Mouse (Mus musculus): Measurements from ENCODE around the gene Commd1. TPM values are rescaled to one million over a fixed set of nuclear protein-coding genes. Genes with fewer than 3 reads are reported as not detected.

Commd1 gene
- total RNA-seq (2021): 10 to 100 TPM; 40.3 to 47.2 TPM

GRCm38 (mm10) chr11:22981984-22982757 is at the start of gene Commd1, which contains the start of gene Gm28048:
TSS of gene Commd1 (minus strand) at chr11:22982382.
TSS of gene Gm28048 (minus strand) at chr11:22982090.
- intact Hi-C loops (cut with DNase I): no loop called here

GRCm38 (mm10) chr11:23029399-23029798 is 47.2 kb upstream of the Commd1 start:
- DNase-seq (ENCODE audit: low spot score in 2 of 2): no peak
- intact Hi-C loops (cut with DNase I): no loop called here

More at GRCm38 (mm10) chr11:22981984-22982757, at the start of gene Commd1, which contains the start of gene Gm28048:
- peak; percentile 95 to 96 for DNase-seq (ENCODE audit: low spot score in 2 of 2)

- intact Hi-C loops (cut with DNase I): no loop called here
- no peak for DNase-seq (ENCODE audit: low spot score in 2 of 2)
Observed at GRCm38 (mm10) chr11:23028957-23029356, 46.8 kb upstream of the Commd1 start.

GRCm38 (mm10) chr11:23024169-23024568 is 42.0 kb upstream of the Commd1 start:
- intact Hi-C loops (cut with DNase I): no loop called here
- DNase-seq (ENCODE audit: low spot score in 2 of 2): no peak

DNA sequence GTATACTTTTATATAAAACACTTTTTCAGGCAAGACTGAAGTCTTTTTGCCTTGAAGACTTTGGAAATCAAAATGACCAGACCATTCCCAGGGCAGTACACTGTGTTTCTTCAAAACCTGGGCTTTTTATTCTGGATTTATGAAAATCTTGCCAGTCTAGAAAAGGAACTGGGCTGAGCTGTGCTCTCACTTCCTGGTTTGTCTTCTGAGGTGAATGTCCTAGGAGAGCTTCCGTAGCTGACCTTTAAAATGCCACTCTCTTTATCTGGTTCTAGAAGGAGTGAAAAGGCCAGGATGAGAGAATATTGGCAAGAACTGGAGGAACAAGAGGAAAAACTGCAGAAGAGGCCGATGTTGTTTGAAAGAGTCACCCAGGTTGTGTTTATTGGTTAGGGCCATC is 41.0 kb upstream of the Commd1 start:
- intact Hi-C loops (cut with DNase I): no loop called here
- no peak for DNase-seq (ENCODE audit: low spot score in 2 of 2)

- no peak for DNase-seq (ENCODE audit: low spot score in 2 of 2)
- intact Hi-C loops (cut with DNase I): no loop called here
Observed at GRCm38 (mm10) chr11:23020841-23021240, 38.7 kb upstream of the Commd1 start.

GRCm38 (mm10) chr11:23020116-23020770 is 38.1 kb upstream of the Commd1 start:
- intact Hi-C loops (cut with DNase I): no loop called here
- DNase-seq (ENCODE audit: low spot score in 2 of 2): no peak

DNA sequence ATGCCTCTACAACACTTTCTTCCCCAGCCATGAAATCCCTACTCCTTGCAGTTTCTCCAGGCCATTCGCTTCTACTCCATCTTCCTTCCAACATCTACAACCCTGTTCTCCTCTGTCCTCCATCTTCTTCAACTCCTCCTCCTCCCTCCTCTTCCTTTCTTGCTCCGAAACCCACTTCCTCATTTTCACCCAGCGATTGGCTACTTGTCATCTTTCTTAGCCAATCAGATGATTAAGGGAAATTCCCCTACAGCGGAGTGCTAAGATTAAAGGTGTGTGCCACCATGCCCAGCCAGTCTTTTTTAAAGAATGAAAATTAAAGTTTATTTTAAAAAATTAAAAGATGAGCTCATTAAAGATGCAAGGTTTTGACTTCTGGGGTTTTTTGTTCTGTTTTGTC is 35.8 kb upstream of the Commd1 start:
- intact Hi-C loops (cut with DNase I): no loop called here
- no peak for DNase-seq (ENCODE audit: low spot score in 2 of 2)

- intact Hi-C loops (cut with DNase I): no loop called here
- no peak for DNase-seq (ENCODE audit: low spot score in 2 of 2)
Observed at GRCm38 (mm10) chr11:23014996-23015395, 32.8 kb upstream of the Commd1 start.

GRCm38 (mm10) chr11:23013580-23014294 is 31.6 kb upstream of the Commd1 start:
- intact Hi-C loops (cut with DNase I): no loop called here
- DNase-seq (ENCODE audit: low spot score in 2 of 2): no peak

DNA sequence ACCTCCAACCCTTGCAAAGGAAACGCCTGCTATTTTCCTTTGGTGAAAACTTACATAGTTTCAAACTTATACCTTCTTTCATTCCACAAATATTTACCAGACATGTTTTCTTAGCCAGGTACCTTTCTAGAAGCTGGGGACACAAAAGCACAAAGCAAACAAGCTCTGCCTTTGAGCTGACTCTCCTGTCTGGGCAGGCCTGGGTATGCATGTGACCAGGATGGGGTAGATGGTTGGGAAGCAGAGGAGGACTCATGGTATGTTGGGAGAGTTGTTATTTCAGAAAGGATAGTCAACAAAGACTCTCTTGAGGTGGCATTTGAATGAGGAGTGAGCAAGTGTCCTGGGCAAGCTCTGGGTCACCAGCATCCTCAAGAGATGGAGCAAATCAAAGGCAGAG is 30.9 kb upstream of the Commd1 start:
- no peak for DNase-seq (ENCODE audit: low spot score in 2 of 2)
- intact Hi-C loops (cut with DNase I): no loop called here

- intact Hi-C loops (cut with DNase I): loop anchor here (1.0 to 10.0 kb wide), 3 partner anchors 58 to 856 kb away; no protein-coding TSS in a partner anchor
- no peak for DNase-seq (ENCODE audit: low spot score in 2 of 2)
Observed at GRCm38 (mm10) chr11:23008824-23009200, 26.6 kb upstream of the Commd1 start.

- DNase-seq (ENCODE audit: low spot score in 2 of 2): peak; percentile 84 to 86
- intact Hi-C loops (cut with DNase I): loop anchor here (1.0 to 10.0 kb wide), 3 partner anchors 59 to 856 kb away; no protein-coding TSS in a partner anchor
Observed at GRCm38 (mm10) chr11:23008181-23008823, 26.1 kb upstream of the Commd1 start.

DNA sequence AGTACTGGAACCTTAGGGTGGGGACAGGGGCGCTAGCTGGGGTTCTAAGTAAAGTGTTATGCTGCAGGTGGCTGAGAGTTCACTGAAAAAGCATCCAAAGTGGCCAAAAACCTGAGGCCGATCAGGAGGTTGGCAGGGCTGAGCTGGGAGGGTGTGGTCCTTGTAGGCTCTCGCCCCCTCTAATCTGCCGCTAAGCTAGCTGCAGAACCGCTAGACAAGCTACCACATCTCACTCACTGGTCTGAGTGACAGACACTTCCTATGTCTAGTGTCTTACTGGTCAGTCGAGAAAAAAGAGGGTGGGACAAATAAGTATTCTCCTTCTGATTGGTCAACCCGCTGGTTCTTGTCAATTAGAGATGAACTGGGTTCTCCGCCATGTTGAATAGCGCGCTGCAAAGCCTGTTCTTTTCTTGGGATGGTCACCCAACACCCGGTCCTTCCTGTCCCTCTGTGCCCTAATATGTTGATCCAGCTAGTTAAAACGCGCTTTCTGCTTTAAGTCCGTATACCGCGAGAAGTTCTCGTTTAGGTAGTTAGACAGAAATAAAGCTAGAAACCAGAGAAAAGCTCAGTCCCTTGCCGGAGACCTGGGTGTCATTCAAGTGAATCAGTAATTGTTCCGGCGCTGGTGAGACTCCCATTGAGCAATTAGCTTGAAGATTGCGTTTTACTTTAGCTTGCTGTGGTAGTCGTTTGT is 25.4 kb upstream of the Commd1 start, which contains the start of gene Fam161a:
Gene Fam161a, plus strand, starts transcription at position 51 of the 700 bp plus-strand sequence.
- DNase-seq (ENCODE audit: low spot score in 2 of 2): peak; percentile 86 to 97
- intact Hi-C loops (cut with DNase I): loop anchor here (1.0 to 10.0 kb wide), 4 partner anchors 60 to 857 kb away; partner anchors contain the start of gene Xpo1

GRCm38 (mm10) chr11:23007166-23007480 is 24.9 kb upstream of the Commd1 start:
- intact Hi-C loops (cut with DNase I): loop anchor here (2.0 to 10.0 kb wide), 3 partner anchors 250 to 858 kb away; partner anchors contain the start of gene Xpo1
- no peak for DNase-seq (ENCODE audit: low spot score in 2 of 2)

- no peak for DNase-seq (ENCODE audit: low spot score in 2 of 2)
- intact Hi-C loops (cut with DNase I): loop anchor here (5.0 to 10.0 kb wide), 2 partner anchors 267 to 860 kb away; no protein-coding TSS in a partner anchor
Observed at GRCm38 (mm10) chr11:23005276-23005675, 23.1 kb upstream of the Commd1 start.

- intact Hi-C loops (cut with DNase I): loop anchor here (10.0 kb wide), 1 partner anchor 496 kb away; the partner anchor contains the start of gene Ahsa2
- no peak for DNase-seq (ENCODE audit: low spot score in 2 of 2)
Observed at GRCm38 (mm10) chr11:22998308-22998707, 16.1 kb upstream of the Commd1 start.

GRCm38 (mm10) chr11:22995461-22995860 is 13.3 kb upstream of the Commd1 start:
- DNase-seq (ENCODE audit: low spot score in 2 of 2): no peak
- intact Hi-C loops (cut with DNase I): loop anchor here (10.0 kb wide), 1 partner anchor 499 kb away; the partner anchor contains the start of gene Ahsa2

GRCm38 (mm10) chr11:22994271-22994670 is 12.1 kb upstream of the Commd1 start:
- intact Hi-C loops (cut with DNase I): loop anchor here (5.0 to 10.0 kb wide), 3 partner anchors 78 to 501 kb away; partner anchors contain the start of genes Ahsa2 and Xpo1
- DNase-seq (ENCODE audit: low spot score in 2 of 2): no peak

All from left cerebral cortex, postnatal 25 days (tissue).